Mouse (Mus musculus) embryonic facial prominence, embryonic 14.5 days (tissue): ENCODE results near the gene Ncor2. TPM values are rescaled to one million over a fixed set of nuclear protein-coding genes. Genes with fewer than 3 reads are reported as not detected.
A peak's percentile ranks its signal among the peaks of the same experiment; 100 is the strongest.

Experiments
- ATAC-seq: fragments of 200-750 bp; cut with Nextera tagmentation; 2 replicates; pipeline ENCODE4 v1.8.0; 2017; ENCODE audit warnings: low read depth, moderate number of reproducible peaks, moderate TSS enrichment
- DNase-seq: peaks from one replicate; pipeline ENCODE4 v3.0.0-alpha.2; 2015; ENCODE audit warnings: low spot score
- H3K27ac ChIP-seq: fragments of 300-500 bp; sonication (generic); replicated peaks from 2 replicates; pipeline ENCODE4 v1.5.1; 2014; ENCODE audit warnings: low read depth, mild to moderate bottlenecking, low read length, moderate library complexity
- H3K27me3 ChIP-seq: fragments of 300-500 bp; sonication (generic); replicated peaks from 2 replicates; pipeline ENCODE4 v1.6.1; 2014; ENCODE audit warnings: low read length; ENCODE audit not compliant: control insufficient read depth, insufficient read depth
- H3K36me3 ChIP-seq: fragments of 300-500 bp; sonication (generic); 2 replicates; pipeline ENCODE4 v1.6.1; 2014; ENCODE audit warnings: low read length, mixed read lengths; ENCODE audit not compliant: control insufficient read depth, insufficient read depth
- H3K4me1 ChIP-seq: fragments of 300-500 bp; sonication (generic); 2 replicates; pipeline ENCODE4 v1.6.1; 2014; ENCODE audit warnings: antibody characterized with exemption, low read length; ENCODE audit not compliant: control insufficient read depth, insufficient read depth
- H3K4me2 ChIP-seq: fragments of 300-500 bp; sonication (generic); 2 replicates; pipeline ENCODE4 v1.6.1; 2014; ENCODE audit warnings: low read depth, mild to moderate bottlenecking, low read length, moderate library complexity, mixed read lengths
- H3K4me3 ChIP-seq: fragments of 300-500 bp; sonication (generic); 2 replicates; pipeline ENCODE4 v1.5.1; 2014; ENCODE audit warnings: low read depth, mild to moderate bottlenecking, low read length
- H3K9ac ChIP-seq: fragments of 300-500 bp; sonication (generic); 2 replicates; pipeline ENCODE4 v1.6.1; 2014; ENCODE audit warnings: low read depth, mild to moderate bottlenecking, low read length, moderate library complexity, mixed read lengths
- H3K9me3 ChIP-seq: fragments of 300-500 bp; sonication (generic); 2 replicates; pipeline ENCODE4 v1.6.1; 2016; ENCODE audit warnings: low read length; ENCODE audit not compliant: control insufficient read depth
- whole genome bisulfite sequencing: fragments of 180-500 bp; shearing (Covaris S2); extraction: QIAGEN DNeasy Blood & Tissue Kit; methylation state at CpG from one replicate; pipeline ENCODE4 v1.1.7; 2014; 5-methylcytosine and 5-hydroxymethylcytosine counted together
- polyA plus RNA-seq: library from polyadenylated mRNA; unstranded; fragments of >200 nt; fragmentation: Nextera tagmentation; extraction: Ambion mirVana; gene quantifications from 2 replicates; pipeline ENCODE4 v1.2.1, GENCODE M21; 2014

The Ncor2 gene
- polyA plus RNA-seq, 1 experiment from 2014 or later = 37.3 TPM

- Histone ChIP-seq H3K27me3 (no peaks in the 10 kb centered on the region), H3K27ac (0 out of 2 replicates have a peak overlapping the region, but pooled peaks have one; percentile 11), H3K9ac (no peak overlapping the region; the same call in 1 of the 2 replicates), H3K4me2 (no peak overlapping the region), H3K4me1 (peaks cover 64% of the 10 kb centered on the region), H3K36me3 (no peaks in the 10 kb centered on the region), H3K4me3 (no peak overlapping the region), H3K9me3 (no peaks in the 10 kb centered on the region)
- ATAC-seq (no peak), DNase-seq (no peak)
- WGBS = 51% methylated on average over 5 of the region's 5 CpGs
These were observed 42.6 kb downstream of the Ncor2 start for GRCm38 (mm10) chr5:125136296-125136995.

- peak; percentile 90 for DNase-seq
- WGBS = 17% methylated on average over 10 of the region's 11 CpGs
These were observed 44.1 kb downstream of the Ncor2 start for GRCm38 (mm10) chr5:125134795-125135468.

GRCm38 (mm10) chr5:125134391-125134790, 44.6 kb downstream of the Ncor2 start:
- H3K27ac ChIP-seq = peak overlapping the region; percentile 83
- H3K4me2 ChIP-seq = 0 out of 2 replicates have a peak overlapping the region, but pooled peaks have one; percentile 5
- ATAC-seq = peak; percentile 9; the same call in 1 of the 2 replicates
- H3K9me3 ChIP-seq = no peaks in the 10 kb centered on the region
- WGBS = 30% methylated on average over 7 of the region's 7 CpGs
- no peaks in the 10 kb centered on the region for H3K27me3 ChIP-seq
- peak; percentile 39 for DNase-seq
- peaks cover 60% of the 10 kb centered on the region for H3K4me1 ChIP-seq
- H3K9ac ChIP-seq = 0 out of 2 replicates have a peak overlapping the region, but pooled peaks have one; percentile 44
- H3K36me3 ChIP-seq = no peaks in the 10 kb centered on the region
- no peak overlapping the region for H3K4me3 ChIP-seq

More at GRCm38 (mm10) chr5:125134795-125135468, 44.1 kb downstream of the Ncor2 start:
- Histone ChIP-seq H3K27ac (peak overlapping the region; percentile 83), H3K4me2 (0 out of 2 replicates have a peak overlapping the region, but pooled peaks have one; percentile 5), H3K4me3 (no peak overlapping the region), H3K27me3 (no peaks in the 10 kb centered on the region), H3K4me1 (peaks cover 64% of the 10 kb centered on the region), H3K9ac (peak overlapping the region; percentile 44; the same call in 1 of the 2 replicates), H3K9me3 (no peaks in the 10 kb centered on the region), H3K36me3 (no peaks in the 10 kb centered on the region)
- ATAC-seq = peak; percentile 79

- Histone ChIP-seq H3K9ac (no peak overlapping the region), H3K9me3 (no peaks in the 10 kb centered on the region), H3K27ac (peak overlapping the region; percentile 83; the same call in 1 of the 2 replicates), H3K4me3 (no peak overlapping the region), H3K27me3 (no peaks in the 10 kb centered on the region), H3K4me2 (no peak overlapping the region), H3K36me3 (no peaks in the 10 kb centered on the region), H3K4me1 (peaks cover 55% of the 10 kb centered on the region)
- ATAC-seq = no peak
- WGBS = 50% methylated on average over 4 of the region's 4 CpGs
- no peak for DNase-seq
These were observed 45.4 kb downstream of the Ncor2 start for GRCm38 (mm10) chr5:125133651-125134050.

GRCm38 (mm10) chr5:125132566-125133260, 46.3 kb downstream of the Ncor2 start:
- DNase-seq (no peak), ATAC-seq (no peak)
- H3K27me3 ChIP-seq = no peaks in the 10 kb centered on the region
- 94% methylated on average over 13 of the region's 13 CpGs for WGBS
- no peak overlapping the region for H3K4me3 ChIP-seq
- no peak overlapping the region for H3K4me2 ChIP-seq
- no peaks in the 10 kb centered on the region for H3K36me3 ChIP-seq
- H3K4me1 ChIP-seq = peaks cover 52% of the 10 kb centered on the region
- no peak overlapping the region for H3K9ac ChIP-seq
- no peak overlapping the region for H3K27ac ChIP-seq
- no peaks in the 10 kb centered on the region for H3K9me3 ChIP-seq

- Histone ChIP-seq H3K4me3 (no peak overlapping the region), H3K4me2 (no peak overlapping the region), H3K27me3 (no peaks in the 10 kb centered on the region), H3K9me3 (no peaks in the 10 kb centered on the region), H3K4me1 (peaks cover 47% of the 10 kb centered on the region), H3K27ac (0 out of 2 replicates have a peak overlapping the region, but pooled peaks have one; percentile 8), H3K36me3 (no peaks in the 10 kb centered on the region), H3K9ac (peak overlapping the region; percentile 15; the same call in 1 of the 2 replicates)
- 72% methylated on average over 2 of the region's 2 CpGs for WGBS
- no peak for ATAC-seq
- no peak for DNase-seq
These were observed 47.0 kb downstream of the Ncor2 start for GRCm38 (mm10) chr5:125132069-125132468.

- no peak overlapping the region for H3K27ac ChIP-seq
- no peaks in the 10 kb centered on the region for H3K36me3 ChIP-seq
- H3K4me1 ChIP-seq = peaks cover 44% of the 10 kb centered on the region
- no peak overlapping the region for H3K9ac ChIP-seq
- H3K27me3 ChIP-seq = no peaks in the 10 kb centered on the region
- 83% methylated on average over 3 of the region's 3 CpGs for WGBS
- no peak overlapping the region for H3K4me2 ChIP-seq
- ATAC-seq (no peak), DNase-seq (no peak)
- no peak overlapping the region for H3K4me3 ChIP-seq
- no peaks in the 10 kb centered on the region for H3K9me3 ChIP-seq
These were observed 48.6 kb downstream of the Ncor2 start for GRCm38 (mm10) chr5:125130406-125130805.

- ATAC-seq (peak; percentile 16; the same call in 1 of the 2 replicates), DNase-seq (no peak)
- H3K27me3 ChIP-seq = no peaks in the 10 kb centered on the region
- H3K4me2 ChIP-seq = no peak overlapping the region
- no peaks in the 10 kb centered on the region for H3K9me3 ChIP-seq
- H3K4me1 ChIP-seq = peaks cover 33% of the 10 kb centered on the region
- H3K4me3 ChIP-seq = no peak overlapping the region
- no peak overlapping the region for H3K9ac ChIP-seq
- 70% methylated on average over 14 of the region's 14 CpGs for WGBS
- H3K27ac ChIP-seq = no peak overlapping the region; the same call in 1 of the 2 replicates
- H3K36me3 ChIP-seq = no peaks in the 10 kb centered on the region; the same call in 1 of the 2 replicates
These were observed 50.1 kb downstream of the Ncor2 start for GRCm38 (mm10) chr5:125128939-125129385.
